ENCODE assay signal across 8 mouse cellular contexts in genomic region chr7:43562006-43562633, GRCm38 (mm10). TPM values are rescaled to one million over a fixed set of nuclear protein-coding genes. Genes with fewer than 3 reads are reported as not detected.
A peak's percentile ranks its signal among the peaks of the same experiment; 100 is the strongest.
DNase-seq lines count a peak whose midpoint lies in the region; ATAC-seq and TF ChIP-seq lines count a peak whose summit lies in the region.

Gene Zfp658 (plus strand): TSS chr7:43562256.

- peaks cover 18% of the 10 kb centered on the region for H3K36me3 ChIP-seq in embryonic facial prominence, embryonic 14.5 days (ENCODE audit: control insufficient read depth, insufficient read depth, low read length)
- peaks cover 11% of the 10 kb centered on the region; the same call in 1 of the 2 replicates for H3K36me3 ChIP-seq in heart, embryonic 10.5 days
- H3K36me3 ChIP-seq in kidney, embryonic 14.5 days (ENCODE audit: control insufficient read depth, insufficient read depth, low read length): peaks cover 7% of the 10 kb centered on the region; the same call in 1 of the 2 replicates
- peaks cover 25% of the 10 kb centered on the region for H3K36me3 ChIP-seq in limb, embryonic 14.5 days (ENCODE audit: control insufficient read depth, insufficient read depth, low read length)
- peaks cover 4% of the 10 kb centered on the region; the same call in 1 of the 2 replicates for H3K36me3 ChIP-seq in midbrain, embryonic 16.5 days (ENCODE audit: control insufficient read depth, insufficient read depth, low read length)
- 0 out of 2 replicates have a peak, but pooled peaks cover 4% of the 10 kb centered on the region for H3K36me3 ChIP-seq in spleen, adult 2 months (ENCODE audit: control insufficient read depth, insufficient read depth, low read length)

- peak; percentile 89 for DNase-seq in 3T3-L1 (ENCODE audit: low read depth, low spot score)
- peak; percentile 53 to 69 for DNase-seq in adrenal gland, postnatal 4 days (ENCODE audit: low spot score in 2 of 2)
- peak; percentile 96 for DNase-seq in embryonic facial prominence, embryonic 14.5 days (ENCODE audit: low spot score)
- peak; percentile 87 for DNase-seq in heart, embryonic 10.5 days (ENCODE audit: low spot score)
- DNase-seq in limb, embryonic 14.5 days (ENCODE audit: low spot score): peak; percentile 94
- DNase-seq in spleen, adult 2 months (ENCODE audit: low read depth in 1 of 2, low spot score in 2 of 2): peak; percentile 71 to 85

- no peak for TF ChIP-seq CTCF in spleen, adult 2 months (IDR thresholded peaks at IDR 0.05; ENCODE audit: extremely low read depth, insufficient read depth, insufficient read length, insufficient replicate concordance)

- H3K9ac ChIP-seq in embryonic facial prominence, embryonic 14.5 days (ENCODE audit: low read depth, low read length): peak within 1 kb of the TSS; percentile 66
- H3K9ac ChIP-seq in kidney, embryonic 14.5 days (ENCODE audit: low read depth, low read length): peak within 1 kb of the TSS; percentile 74
- peak within 1 kb of the TSS; percentile 82 for H3K9ac ChIP-seq in limb, embryonic 14.5 days (ENCODE audit: low read depth, low read length, severe bottlenecking)
- peak within 1 kb of the TSS; percentile 81 for H3K9ac ChIP-seq in midbrain, embryonic 16.5 days (ENCODE audit: low read depth, low read length)

- peak within 1 kb of the TSS; percentile 55 for H3K4me3 ChIP-seq in embryonic facial prominence, embryonic 14.5 days (ENCODE audit: low read depth, low read length)
- H3K4me3 ChIP-seq in heart, embryonic 10.5 days: peak within 1 kb of the TSS; percentile 84
- peak within 1 kb of the TSS; percentile 78 for H3K4me3 ChIP-seq in kidney, embryonic 14.5 days (ENCODE audit: low read length)
- H3K4me3 ChIP-seq in limb, embryonic 14.5 days (replicated peaks; ENCODE audit: low read length): peak within 1 kb of the TSS; percentile 77
- H3K4me3 ChIP-seq in midbrain, embryonic 16.5 days (ENCODE audit: low read depth, low read length): peak within 1 kb of the TSS; percentile 78
- H3K4me3 ChIP-seq in spleen, adult 2 months (ENCODE audit: extremely low read depth, insufficient read depth, insufficient read length): peak within 1 kb of the TSS; percentile 58

- TF ChIP-seq POLR2A in limb, embryonic 14.5 days (IDR thresholded peaks at IDR 0.05; ENCODE audit: borderline replicate concordance, extremely low read depth, insufficient read depth, insufficient read length): no peak
- TF ChIP-seq POLR2A in spleen, adult 2 months (IDR thresholded peaks at IDR 0.05; ENCODE audit: low read depth, low read length): peak; percentile 1; the same call in 1 of the 2 replicates

- peaks cover 10% of the 10 kb centered on the region for H3K4me1 ChIP-seq in embryonic facial prominence, embryonic 14.5 days (ENCODE audit: control insufficient read depth, insufficient read depth, low read length)
- H3K4me1 ChIP-seq in heart, embryonic 10.5 days: peaks cover 6% of the 10 kb centered on the region; the same call in 1 of the 2 replicates
- H3K4me1 ChIP-seq in kidney, embryonic 14.5 days (ENCODE audit: control insufficient read depth, insufficient read depth, low read length): peaks cover 7% of the 10 kb centered on the region; the same call in 1 of the 2 replicates
- peaks cover 10% of the 10 kb centered on the region for H3K4me1 ChIP-seq in limb, embryonic 14.5 days (ENCODE audit: control insufficient read depth, insufficient read depth, low read length)
- H3K4me1 ChIP-seq in midbrain, embryonic 16.5 days (ENCODE audit: control insufficient read depth, insufficient read depth, low read length): peaks cover 19% of the 10 kb centered on the region
- H3K4me1 ChIP-seq in spleen, adult 2 months (ENCODE audit: control insufficient read depth, insufficient read depth, insufficient read length): peaks cover 7% of the 10 kb centered on the region; the same call in 1 of the 2 replicates

- WGBS in embryonic facial prominence, embryonic 14.5 days: under 1% methylated on average over 27 of the region's 27 CpGs
- under 1% methylated on average over 27 of the region's 27 CpGs for WGBS in heart, embryonic 10.5 days
- under 1% methylated on average over 27 of the region's 27 CpGs for WGBS in kidney, embryonic 14.5 days
- WGBS in limb, embryonic 14.5 days: under 1% methylated on average over 27 of the region's 27 CpGs
- WGBS in midbrain, embryonic 16.5 days: under 1% methylated on average over 27 of the region's 27 CpGs
- WGBS in spleen, adult 2 months: under 1% methylated on average over 27 of the region's 27 CpGs

- peak; percentile 93 for ATAC-seq in embryonic facial prominence, embryonic 14.5 days (ENCODE audit: low read depth)
- ATAC-seq in kidney, embryonic 14.5 days (ENCODE audit: low FRiP score, low TSS enrichment): peak; percentile 92
- peak; percentile 91 for ATAC-seq in limb, embryonic 14.5 days (ENCODE audit: low FRiP score, low read depth)
- ATAC-seq in midbrain, embryonic 16.5 days: peak; percentile 95

- no peaks in the 10 kb centered on the region for H3K9me3 ChIP-seq in embryonic facial prominence, embryonic 14.5 days (ENCODE audit: control insufficient read depth, low read length)
- H3K9me3 ChIP-seq in heart, embryonic 10.5 days: no peaks in the 10 kb centered on the region
- no peaks in the 10 kb centered on the region for H3K9me3 ChIP-seq in kidney, embryonic 14.5 days (ENCODE audit: control insufficient read depth, low read length)
- H3K9me3 ChIP-seq in limb, embryonic 14.5 days (ENCODE audit: control insufficient read depth, low read length): no peaks in the 10 kb centered on the region
- no peaks in the 10 kb centered on the region for H3K9me3 ChIP-seq in midbrain, embryonic 16.5 days (replicated peaks; ENCODE audit: control insufficient read depth, low read length, poor library complexity, severe bottlenecking)

- peak within 1 kb of the TSS; percentile 62 for H3K4me2 ChIP-seq in embryonic facial prominence, embryonic 14.5 days (ENCODE audit: low read depth, low read length)
- H3K4me2 ChIP-seq in kidney, embryonic 14.5 days (replicated peaks; ENCODE audit: low read depth, low read length): peak within 1 kb of the TSS; percentile 69
- peak within 1 kb of the TSS; percentile 82 for H3K4me2 ChIP-seq in limb, embryonic 14.5 days (replicated peaks; ENCODE audit: low read depth, low read length, severe bottlenecking)
- H3K4me2 ChIP-seq in midbrain, embryonic 16.5 days (ENCODE audit: low read length): peak within 1 kb of the TSS; percentile 95

- H3K27ac ChIP-seq in embryonic facial prominence, embryonic 14.5 days (replicated peaks; ENCODE audit: low read depth, low read length): peak within 1 kb of the TSS; percentile 77
- peak within 1 kb of the TSS; percentile 87 for H3K27ac ChIP-seq in heart, embryonic 10.5 days
- H3K27ac ChIP-seq in kidney, embryonic 14.5 days (ENCODE audit: low read depth, low read length): peak within 1 kb of the TSS; percentile 87
- H3K27ac ChIP-seq in limb, embryonic 14.5 days (replicated peaks; ENCODE audit: low read depth, low read length): peak within 1 kb of the TSS; percentile 84
- H3K27ac ChIP-seq in midbrain, embryonic 16.5 days (ENCODE audit: low read length): peak within 1 kb of the TSS; percentile 92
- peak within 1 kb of the TSS; percentile 76 for H3K27ac ChIP-seq in spleen, adult 2 months (ENCODE audit: insufficient read depth, low read length)

- no peaks in the 10 kb centered on the region for H3K27me3 ChIP-seq in embryonic facial prominence, embryonic 14.5 days (replicated peaks; ENCODE audit: control insufficient read depth, insufficient read depth, low read length)
- no peaks in the 10 kb centered on the region for H3K27me3 ChIP-seq in heart, embryonic 10.5 days (ENCODE audit: insufficient read depth, poor library complexity, severe bottlenecking)
- H3K27me3 ChIP-seq in kidney, embryonic 14.5 days (ENCODE audit: control insufficient read depth, insufficient read depth, low read length): no peaks in the 10 kb centered on the region
- no peaks in the 10 kb centered on the region for H3K27me3 ChIP-seq in limb, embryonic 14.5 days (ENCODE audit: control insufficient read depth, insufficient read depth, low read length)
- H3K27me3 ChIP-seq in midbrain, embryonic 16.5 days (ENCODE audit: control insufficient read depth, insufficient read depth, low read depth, low read length): no peaks in the 10 kb centered on the region
- H3K27me3 ChIP-seq in spleen, adult 2 months (ENCODE audit: control insufficient read depth, insufficient read depth, low read length): no peaks in the 10 kb centered on the region

RNA-seq across cellular contexts. Expression of gene Zfp658, which starts in this region (rescaled TPM):
- 1 to 10 TPM; 3.4 TPM for total RNA-seq in adrenal gland, postnatal 4 days (2021)
- polyA plus RNA-seq in embryonic facial prominence, embryonic 14.5 days (2014; fragmentation: Nextera tagmentation; extraction: Ambion mirVana): 2.7 and 3.3 TPM in 2 replicates
- 1.4 and 2.1 TPM in 2 replicates for polyA plus RNA-seq in heart, embryonic 10.5 days (2016; fragmentation: Nextera tagmentation; extraction: Ambion mirVana)
- polyA plus RNA-seq in kidney, embryonic 14.5 days (2014; fragmentation: Nextera tagmentation; extraction: Ambion mirVana): 2.0 and 4.0 TPM in 2 replicates
- polyA plus RNA-seq in limb, embryonic 14.5 days (2012; rRNA removed): 4.9 and 5.7 TPM in 2 replicates
- 3.6 and 3.8 TPM in 2 replicates for polyA plus RNA-seq in limb, embryonic 14.5 days (2014; fragmentation: Nextera tagmentation; extraction: Ambion mirVana)
- polyA plus RNA-seq in midbrain, embryonic 16.5 days (2015; fragmentation: Nextera tagmentation; extraction: Ambion mirVana): 9.1 and 9.9 TPM in 2 replicates
- 1.4 and 1.6 TPM in 2 replicates for polyA plus RNA-seq in spleen, adult 2 months (2012; rRNA removed)

Comparison
In these comparisons a context has a peak if more than half of its experiments do, and no peak if none do; other contexts are left out.
1. Peak in every context shown above with its lines: DNase-seq, ATAC-seq, H3K4me3 ChIP-seq and H3K27ac ChIP-seq.